Mouse (Mus musculus) kidney, postnatal 14 days (tissue): ENCODE results near the gene Cyb5r3.

Source experiments
- DNase-seq: peaks from one replicate; pipeline ENCODE4 v3.0.0; 2022; ENCODE audit warnings: mixed read lengths

The Cyb5r3 gene

GRCm38 (mm10) chr15:83172492-83173429, at the start of gene Cyb5r3:
Gene Cyb5r3, minus strand, starts transcription at chr15:83172592.
- no peak for DNase-seq

GRCm38 (mm10) chr15:83221721-83222120, 49.3 kb upstream of the Cyb5r3 start:
- no peak for DNase-seq

- DNase-seq: no peak
These were observed 48.1 kb upstream of the Cyb5r3 start for GRCm38 (mm10) chr15:83220368-83221013.

GRCm38 (mm10) chr15:83215322-83216216, 43.2 kb upstream of the Cyb5r3 start:
- DNase-seq: peak; percentile 64

GRCm38 (mm10) chr15:83210229-83210628, 37.8 kb upstream of the Cyb5r3 start:
- peak; percentile 81 for DNase-seq

- DNase-seq: no peak
These were observed 37.3 kb upstream of the Cyb5r3 start for GRCm38 (mm10) chr15:83209719-83210118.

- no peak for DNase-seq
These were observed 36.8 kb upstream of the Cyb5r3 start for GRCm38 (mm10) chr15:83209092-83209695.

GRCm38 (mm10) chr15:83204731-83205451, 32.5 kb upstream of the Cyb5r3 start:
- DNase-seq: peak; percentile 77

- DNase-seq: no peak
These were observed 30.0 kb upstream of the Cyb5r3 start for GRCm38 (mm10) chr15:83202412-83202811.

- DNase-seq: no peak
These were observed 21.0 kb upstream of the Cyb5r3 start for GRCm38 (mm10) chr15:83193413-83193812.

- no peak for DNase-seq
These were observed 10.0 kb upstream of the Cyb5r3 start for GRCm38 (mm10) chr15:83182351-83182750.

GRCm38 (mm10) chr15:83181800-83182330, 9.5 kb upstream of the Cyb5r3 start:
- DNase-seq: no peak

GRCm38 (mm10) chr15:83180004-83180403, 7.6 kb upstream of the Cyb5r3 start:
- no peak for DNase-seq

GRCm38 (mm10) chr15:83176653-83177052, 4.3 kb upstream of the Cyb5r3 start:
- DNase-seq: no peak

GRCm38 (mm10) chr15:83173914-83174884, 1.8 kb upstream of the Cyb5r3 start:
- DNase-seq: no peak

GRCm38 (mm10) chr15:83171712-83172481, 495 bp downstream of the Cyb5r3 start:
- DNase-seq: peak; percentile 99

GRCm38 (mm10) chr15:83170956-83171659, 1.3 kb downstream of the Cyb5r3 start:
- DNase-seq: peak; percentile 49
